Mouse (Mus musculus): Measurements from ENCODE around the gene Msl3.

DNA sequence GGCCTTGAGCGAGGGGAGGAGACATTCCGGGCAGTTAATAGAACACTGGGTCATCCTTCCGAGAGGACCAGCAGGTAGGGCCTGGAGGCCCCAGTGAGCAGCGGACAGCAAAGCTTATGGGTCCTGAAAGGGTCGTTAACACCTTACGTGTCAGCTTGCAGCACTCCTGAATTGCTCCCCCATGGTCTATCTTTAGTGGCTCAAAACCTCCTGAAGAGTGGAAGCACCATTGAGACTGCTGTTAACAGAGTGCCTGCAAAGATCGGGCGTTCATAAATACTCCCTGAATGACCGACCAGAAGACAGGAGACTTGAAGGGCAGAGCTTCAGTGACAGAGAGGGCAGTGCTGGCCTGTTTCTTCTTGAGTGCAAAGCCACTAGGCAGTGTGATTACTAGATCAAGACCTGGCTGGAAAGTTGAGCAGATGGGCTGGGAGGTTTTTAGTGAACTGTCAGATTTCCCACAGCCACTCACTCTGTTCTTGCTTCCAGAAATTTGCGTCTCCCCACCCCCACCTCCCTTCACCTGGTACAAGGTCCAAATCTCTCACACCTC, 787 bp upstream of the Msl3 start:
- TF ChIP-seq POLR2A (IDR thresholded peaks at IDR 0.05; ENCODE audit: borderline replicate concordance, extremely low read depth, low read depth, low read length), result no peak
- TF ChIP-seq CTCF (IDR thresholded peaks at IDR 0.05; ENCODE audit: insufficient read depth, low read length), result no peak
